In genomic region chr5:125794318-125794717, GRCm38 (mm10) we compare ENCODE assay signal across 20 mouse cellular contexts.
DNase-seq lines count a peak whose midpoint lies in the region; ATAC-seq and TF ChIP-seq lines count a peak whose summit lies in the region.
"Had no signal": no experiment of that assay in that cellular context is flagged by ENCODE, and none has a peak within 500 bp of the region (broad histone marks: within the 10 kb centered on the region; RNA-seq: fewer than 3 reads in every experiment).

No protein-coding gene starts in this region.

- H3K4me3 ChIP-seq in midbrain, postnatal 0 days (ENCODE audit: low read depth, low read length): no peak overlapping the region
- H3K4me3 ChIP-seq in heart, adult 2 months: no peak overlapping the region
- H3K4me3 ChIP-seq: embryonic facial prominence, embryonic 10.5 days; embryonic facial prominence, embryonic 12.5 days; forebrain, embryonic 12.5 days had no signal

- no peak for TF ChIP-seq CTCF in midbrain, postnatal 0 days (IDR thresholded peaks at IDR 0.05)
- no peak for TF ChIP-seq CTCF in heart, adult 2 months (IDR thresholded peaks at IDR 0.05)

- intact Hi-C loops in heart, adult 2 months (cut with DNase I): no loop called here

- H3K4me2 ChIP-seq in midbrain, postnatal 0 days (ENCODE audit: low read depth, low read length, poor library complexity, severe bottlenecking): no peak overlapping the region
- H3K4me2 ChIP-seq: embryonic facial prominence, embryonic 12.5 days; forebrain, embryonic 12.5 days had no signal

- no peak overlapping the region for H3K27ac ChIP-seq in midbrain, postnatal 0 days (ENCODE audit: low read depth, low read length)
- no peak overlapping the region for H3K27ac ChIP-seq in heart, adult 2 months
- H3K27ac ChIP-seq: embryonic facial prominence, embryonic 10.5 days; embryonic facial prominence, embryonic 12.5 days; forebrain, embryonic 12.5 days had no signal

- peak; percentile 98 for ATAC-seq in granulocyte monocyte progenitor cell, adult 5-6 weeks (replicated peaks; ENCODE audit: poor library complexity, severe bottlenecking)
- 0 out of 2 replicates have a peak, but pooled peaks have one; percentile 33 for ATAC-seq in megakaryocyte, adult 5-6 weeks (ENCODE audit: poor library complexity, severe bottlenecking)
- ATAC-seq in midbrain, postnatal 0 days (ENCODE audit: low FRiP score): no peak
- ATAC-seq: forebrain, embryonic 14.5 days; forebrain, embryonic 16.5 days had no signal

- 61% methylated on average over 1 of the region's 1 CpGs for WGBS in midbrain, postnatal 0 days
- 31% methylated on average over 1 of the region's 1 CpGs for WGBS in heart, adult 2 months

- 0 out of 2 replicates have a peak, but pooled peaks cover 1% of the 10 kb centered on the region for H3K79me2 ChIP-seq in heart, adult 2 months (replicated peaks; ENCODE audit: control insufficient read depth, insufficient read depth, low read length)

- no peaks in the 10 kb centered on the region for H3K9me3 ChIP-seq in midbrain, postnatal 0 days (ENCODE audit: low read length)
- H3K9me3 ChIP-seq: embryonic facial prominence, embryonic 10.5 days; embryonic facial prominence, embryonic 12.5 days; forebrain, embryonic 12.5 days had no signal

- no peak for TF ChIP-seq POLR2A in heart, adult 2 months (IDR thresholded peaks at IDR 0.05; ENCODE audit: insufficient read depth, low read depth, low read length)

- no peak overlapping the region for H3K9ac ChIP-seq in midbrain, postnatal 0 days (replicated peaks; ENCODE audit: low read length, poor library complexity, severe bottlenecking)
- H3K9ac ChIP-seq in heart, adult 2 months (ENCODE audit: low read depth, low read length): no peak overlapping the region
- H3K9ac ChIP-seq: embryonic facial prominence, embryonic 12.5 days; forebrain, embryonic 12.5 days had no signal

- H3K27me3 ChIP-seq in midbrain, postnatal 0 days (ENCODE audit: insufficient read depth, low read length): no peaks in the 10 kb centered on the region
- no peaks in the 10 kb centered on the region for H3K27me3 ChIP-seq in heart, adult 2 months (ENCODE audit: control insufficient read depth, insufficient read depth, low read length)
- H3K27me3 ChIP-seq: embryonic facial prominence, embryonic 12.5 days; forebrain, embryonic 12.5 days had no signal

- DNase-seq in 416B (ENCODE audit: low read depth): peak; percentile 71
- DNase-seq in spleen, adult 18-20 months: no peak
- no peak for DNase-seq in midbrain, postnatal 0 days (ENCODE audit: low spot score)
- no peak for DNase-seq in heart, adult 2 months
- DNase-seq: adrenal gland, adult 2 months; adrenal gland, postnatal 10 days; adrenal gland, postnatal 25 days; cerebellum, adult 11 months; cerebellum, adult 18-20 months; cerebellum, adult 8-10 months; cerebellum, adult 9-11 months; cerebellum, postnatal 14 days; cerebellum, postnatal 36 days had no signal

- H3K4me1 ChIP-seq in midbrain, postnatal 0 days (ENCODE audit: insufficient read depth, low read length): peaks cover 3% of the 10 kb centered on the region; the same call in 1 of the 2 replicates
- H3K4me1 ChIP-seq in heart, adult 2 months (ENCODE audit: control insufficient read depth, insufficient read depth, low read length): no peaks in the 10 kb centered on the region
- H3K4me1 ChIP-seq: embryonic facial prominence, embryonic 10.5 days; embryonic facial prominence, embryonic 12.5 days had no signal

- no peaks in the 10 kb centered on the region for H3K36me3 ChIP-seq in midbrain, postnatal 0 days (ENCODE audit: insufficient read depth, low read length)
- no peaks in the 10 kb centered on the region for H3K36me3 ChIP-seq in heart, adult 2 months (ENCODE audit: control insufficient read depth, insufficient read depth, low read length)
- H3K36me3 ChIP-seq: embryonic facial prominence, embryonic 10.5 days; embryonic facial prominence, embryonic 12.5 days; forebrain, embryonic 12.5 days had no signal

- TF ChIP-seq EP300 in heart, adult 2 months (IDR thresholded peaks at IDR 0.05; ENCODE audit: insufficient read depth, low read depth, low read length): no peak
